Mouse (Mus musculus) limb, embryonic 15.5 days (tissue): Measurements from ENCODE around the gene Cox17. TPM values are rescaled to one million over a fixed set of nuclear protein-coding genes. Genes with fewer than 3 reads are reported as not detected.
"Not testable (repeated sequence)": the region's sequence is repeated elsewhere in the genome, so short reads cannot be mapped to it uniquely, and the experiment has no call there.

ENCODE experiments used
- ATAC-seq: fragments of 200-750 bp; cut with Nextera tagmentation; 2 replicates; pipeline ENCODE4 v1.8.0; 2017; ENCODE audit warnings: low read depth, moderate TSS enrichment; ENCODE audit not compliant: insufficient number of reproducible peaks, low FRiP score, low TSS enrichment
- H3K27ac ChIP-seq: fragments of 300-500 bp; sonication (generic); 2 replicates; pipeline ENCODE4 v1.5.1; 2015; ENCODE audit warnings: moderate library complexity, mild to moderate bottlenecking, inconsistent platforms
- H3K27me3 ChIP-seq: fragments of 300-500 bp; sonication (generic); 2 replicates; pipeline ENCODE4 v1.6.1; 2015; ENCODE audit warnings: inconsistent platforms
- H3K36me3 ChIP-seq: fragments of 300-500 bp; sonication (generic); 2 replicates; pipeline ENCODE4 v1.6.1; 2015; ENCODE audit warnings: inconsistent platforms
- H3K4me1 ChIP-seq: fragments of 300-500 bp; sonication (generic); 2 replicates; pipeline ENCODE4 v1.6.1; 2015; ENCODE audit warnings: inconsistent platforms
- H3K4me2 ChIP-seq: fragments of 300-500 bp; sonication (generic); 2 replicates; pipeline ENCODE4 v1.6.1; 2015; ENCODE audit warnings: mild to moderate bottlenecking, inconsistent platforms
- H3K4me3 ChIP-seq: fragments of 300-500 bp; sonication (generic); 2 replicates; pipeline ENCODE4 v1.5.1; 2015; ENCODE audit warnings: mild to moderate bottlenecking, inconsistent platforms
- H3K9ac ChIP-seq: fragments of 300-500 bp; sonication (generic); 2 replicates; pipeline ENCODE4 v1.6.1; 2015; ENCODE audit warnings: inconsistent platforms
- H3K9me3 ChIP-seq: fragments of 300-500 bp; sonication (generic); 2 replicates; pipeline ENCODE4 v1.6.1; 2016; ENCODE audit warnings: inconsistent platforms
- WGBS: fragments of 180-500 bp; shearing (Covaris S2); methylation state at CpG from one replicate; pipeline ENCODE4 v1.1.7; 2015; 5-methylcytosine and 5-hydroxymethylcytosine counted together
- polyA plus RNA-seq: library from polyadenylated mRNA; unstranded; fragments of >200 nt; fragmentation: Nextera tagmentation; extraction: Ambion mirVana; gene quantifications from 2 replicates; pipeline ENCODE4 v1.2.1, GENCODE M21; 2015

Gene Cox17
- polyA plus RNA-seq, 1 experiment from 2014 or later, result 121 TPM

GRCm38 (mm10) chr16:38324311-38324710 is 22.5 kb upstream of the Cox17 start:
- H3K4me2 ChIP-seq, result no peak overlapping the region
- ATAC-seq, result no peak
- WGBS, result 92% methylated on average over 15 of the region's 15 CpGs
- H3K27ac ChIP-seq, result no peak overlapping the region
- H3K27me3 ChIP-seq, result no peaks in the 10 kb centered on the region
- no peak overlapping the region for H3K4me3 ChIP-seq
- H3K4me1 ChIP-seq, result no peaks in the 10 kb centered on the region
- H3K36me3 ChIP-seq, result no peaks in the 10 kb centered on the region
- H3K9ac ChIP-seq, result no peak overlapping the region
- no peaks in the 10 kb centered on the region for H3K9me3 ChIP-seq

- ATAC-seq, result no peak
- Histone ChIP-seq H3K27me3 (no peaks in the 10 kb centered on the region), H3K4me1 (no peaks in the 10 kb centered on the region), H3K4me2 (no peak overlapping the region), H3K9ac (no peak overlapping the region), H3K4me3 (no peak overlapping the region), H3K36me3 (no peaks in the 10 kb centered on the region), H3K9me3 (no peaks in the 10 kb centered on the region), H3K27ac (no peak overlapping the region)
- 80% methylated on average over 11 of the region's 11 CpGs for WGBS
Observed at GRCm38 (mm10) chr16:38326778-38327397, 19.9 kb upstream of the Cox17 start.

- WGBS, result 88% methylated on average over 3 of the region's 3 CpGs
- no peaks in the 10 kb centered on the region for H3K9me3 ChIP-seq
- ATAC-seq, result no peak
Observed at GRCm38 (mm10) chr16:38329340-38329739, 17.5 kb upstream of the Cox17 start.

GRCm38 (mm10) chr16:38334431-38334830 is 12.4 kb upstream of the Cox17 start:
- Histone ChIP-seq H3K27ac (no peak overlapping the region), H3K27me3 (no peaks in the 10 kb centered on the region), H3K4me3 (no peak overlapping the region), H3K36me3 (no peaks in the 10 kb centered on the region), H3K4me2 (no peak overlapping the region), H3K9ac (no peak overlapping the region), H3K4me1 (no peaks in the 10 kb centered on the region), H3K9me3 (no peaks in the 10 kb centered on the region)
- WGBS, result 16% methylated on average over 6 of the region's 6 CpGs
- ATAC-seq, result no peak

More at GRCm38 (mm10) chr16:38329340-38329739, 17.5 kb upstream of the Cox17 start:
- Histone ChIP-seq H3K4me2 (no peak overlapping the region), H3K4me3 (no peak overlapping the region), H3K36me3 (no peaks in the 10 kb centered on the region), H3K27me3 (no peaks in the 10 kb centered on the region), H3K4me1 (no peaks in the 10 kb centered on the region), H3K27ac (no peak overlapping the region), H3K9ac (no peak overlapping the region)

- H3K4me2 ChIP-seq, H3K9me3 ChIP-seq, H3K27me3 ChIP-seq, H3K9ac ChIP-seq, ATAC-seq, H3K4me3 ChIP-seq, H3K27ac ChIP-seq, H3K36me3 ChIP-seq, H3K4me1 ChIP-seq: not testable (repeated sequence)
- WGBS, result 89% methylated on average over 4 of the region's 4 CpGs
Observed at GRCm38 (mm10) chr16:38338077-38338476, 8.7 kb upstream of the Cox17 start.

GRCm38 (mm10) chr16:38341396-38342324 is 5.1 kb upstream of the Cox17 start, which contains the start of gene Maats1:
Maats1 (minus strand) TSS chr16:38342143.
- peak within 1 kb of the TSS; percentile 17; the same call in 1 of the 2 replicates for H3K9ac ChIP-seq
- no peaks in the 10 kb centered on the region for H3K27me3 ChIP-seq
- WGBS, result 10% methylated on average over 30 of the region's 30 CpGs
- no peaks in the 10 kb centered on the region for H3K9me3 ChIP-seq
- peak within 1 kb of the TSS; percentile 36 for H3K4me3 ChIP-seq
- no peaks in the 10 kb centered on the region for H3K36me3 ChIP-seq
- peak; percentile 75 for ATAC-seq
- H3K27ac ChIP-seq, result no peak within 1 kb of the TSS
- peaks cover 8% of the 10 kb centered on the region for H3K4me1 ChIP-seq
- peak within 1 kb of the TSS; percentile 71 for H3K4me2 ChIP-seq

- peaks cover 8% of the 10 kb centered on the region for H3K36me3 ChIP-seq
- H3K4me3 ChIP-seq, result no peak overlapping the region
- H3K27me3 ChIP-seq, result no peaks in the 10 kb centered on the region
- no peak overlapping the region for H3K27ac ChIP-seq
- 84% methylated on average over 3 of the region's 3 CpGs for WGBS
- H3K4me1 ChIP-seq, result peaks cover 13% of the 10 kb centered on the region
- H3K9ac ChIP-seq, result no peak overlapping the region
- no peak for ATAC-seq
- H3K4me2 ChIP-seq, result no peak overlapping the region
- no peaks in the 10 kb centered on the region for H3K9me3 ChIP-seq
Observed at GRCm38 (mm10) chr16:38344941-38345725, 1.7 kb upstream of the Cox17 start.

GRCm38 (mm10) chr16:38347588-38347987 is 797 bp downstream of the Cox17 start:
- Histone ChIP-seq H3K4me2 (peak overlapping the region; percentile 51), H3K27ac (no peak overlapping the region), H3K9ac (no peak overlapping the region), H3K9me3 (no peaks in the 10 kb centered on the region), H3K4me3 (peak overlapping the region; percentile 86), H3K27me3 (no peaks in the 10 kb centered on the region), H3K36me3 (peaks cover 28% of the 10 kb centered on the region), H3K4me1 (peaks cover 4% of the 10 kb centered on the region)
- WGBS, result 62% methylated on average over 6 of the region's 6 CpGs
- no peak for ATAC-seq

- no peak overlapping the region for H3K9ac ChIP-seq
- ATAC-seq, result no peak
- H3K4me1 ChIP-seq, result peaks cover 4% of the 10 kb centered on the region
- no peak overlapping the region for H3K27ac ChIP-seq
- H3K27me3 ChIP-seq, result no peaks in the 10 kb centered on the region
- H3K4me2 ChIP-seq, result no peak overlapping the region
- H3K4me3 ChIP-seq, result no peak overlapping the region
- WGBS, result 85% methylated on average over 9 of the region's 9 CpGs
- H3K36me3 ChIP-seq, result peaks cover 30% of the 10 kb centered on the region
- no peaks in the 10 kb centered on the region for H3K9me3 ChIP-seq
Observed at GRCm38 (mm10) chr16:38348217-38348761, 1.5 kb downstream of the Cox17 start.

GRCm38 (mm10) chr16:38349881-38350280 is 3.1 kb downstream of the Cox17 start:
- no peak overlapping the region for H3K9ac ChIP-seq
- H3K9me3 ChIP-seq, result no peaks in the 10 kb centered on the region
- H3K36me3 ChIP-seq, result peaks cover 30% of the 10 kb centered on the region
- ATAC-seq, result no peak
- 88% methylated on average over 2 of the region's 2 CpGs for WGBS
- no peak overlapping the region for H3K27ac ChIP-seq
- H3K27me3 ChIP-seq, result no peaks in the 10 kb centered on the region
- peaks cover 4% of the 10 kb centered on the region for H3K4me1 ChIP-seq
- H3K4me3 ChIP-seq, result no peak overlapping the region
- H3K4me2 ChIP-seq, result no peak overlapping the region

GRCm38 (mm10) chr16:38350361-38350855 is 3.6 kb downstream of the Cox17 start:
- no peaks in the 10 kb centered on the region for H3K27me3 ChIP-seq
- ATAC-seq, result no peak
- 74% methylated on average over 7 of the region's 7 CpGs for WGBS
- H3K4me1 ChIP-seq, result peaks cover 4% of the 10 kb centered on the region
- H3K36me3 ChIP-seq, result peaks cover 30% of the 10 kb centered on the region
- H3K4me2 ChIP-seq, result no peak overlapping the region
- no peak overlapping the region for H3K9ac ChIP-seq
- H3K9me3 ChIP-seq, result no peaks in the 10 kb centered on the region
- H3K27ac ChIP-seq, result no peak overlapping the region
- no peak overlapping the region for H3K4me3 ChIP-seq
